Mouse (Mus musculus) gastrocnemius, postnatal 36 days (tissue): ENCODE results near the gene Fam98b. TPM values are rescaled to one million over a fixed set of nuclear protein-coding genes. Genes with fewer than 3 reads are reported as not detected.

Source experiments
- DNase-seq, 2 experiments: peaks; one replicate each; pipeline ENCODE4 v3.0.0; 2022
- intact Hi-C: fragments of 180-260 bp; cut with DNase I; formaldehyde crosslinking; loops from one replicate; pipeline ENCODE4 v1.15.1; 2025
- total RNA-seq, 2 experiments: library from RNA; stranded (reverse); gene quantifications; 2 replicates each; pipeline ENCODE4 v1.2.3; 2021

Fam98b gene
- total RNA-seq, 2 experiments from 2014 or later = 16.1 to 18.4 TPM

GRCm38 (mm10) chr2:117299596-117300448, 50.3 kb downstream of the Fam98b start:
- no peak for DNase-seq
- intact Hi-C loops = no loop called here

- intact Hi-C loops = no loop called here
These were observed 54.1 kb downstream of the Fam98b start for GRCm38 (mm10) chr2:117303391-117304350.

GRCm38 (mm10) chr2:117304941-117305340, 55.4 kb downstream of the Fam98b start:
- intact Hi-C loops = no loop called here
- no peak for DNase-seq

More at GRCm38 (mm10) chr2:117303391-117304350, 54.1 kb downstream of the Fam98b start:
- no peak for DNase-seq

- intact Hi-C loops = no loop called here
- no peak for DNase-seq
These were observed 58.4 kb downstream of the Fam98b start for GRCm38 (mm10) chr2:117307959-117308358.

- intact Hi-C loops = no loop called here
- no peak for DNase-seq
These were observed 59.5 kb downstream of the Fam98b start for GRCm38 (mm10) chr2:117309046-117309445.

- intact Hi-C loops = no loop called here
- DNase-seq = no peak
These were observed 61.8 kb downstream of the Fam98b start for GRCm38 (mm10) chr2:117311349-117311748.

GRCm38 (mm10) chr2:117312030-117312429, 62.5 kb downstream of the Fam98b start:
- intact Hi-C loops = no loop called here
- no peak for DNase-seq

GRCm38 (mm10) chr2:117312441-117312895, 62.9 kb downstream of the Fam98b start:
- intact Hi-C loops = no loop called here

GRCm38 (mm10) chr2:117313586-117314235, 64.2 kb downstream of the Fam98b start:
- intact Hi-C loops = no loop called here
- no peak for DNase-seq

More at GRCm38 (mm10) chr2:117312441-117312895, 62.9 kb downstream of the Fam98b start:
- DNase-seq = no peak

GRCm38 (mm10) chr2:117318991-117319390, 69.5 kb downstream of the Fam98b start:
- DNase-seq = no peak
- intact Hi-C loops = no loop called here

Other genes with a start within 250 kb of the Fam98b start
- 1 to 10 TPM; 6.5 to 6.8 TPM for gene Spred1, start 128.4 kb upstream of the Fam98b start, total RNA-seq
- 1 to 10 TPM in 1 of 2 experiments, not detected in 1; 1.2 TPM for gene Rasgrp1, start 93.3 kb downstream of the Fam98b start, total RNA-seq